Mouse (Mus musculus) adrenal gland, postnatal 4 days (tissue): ENCODE measurements around the gene Sema3b. TPM values are rescaled to one million over a fixed set of nuclear protein-coding genes. Genes with fewer than 3 reads are reported as not detected.
"Not testable (repeated sequence)": the region's sequence is repeated elsewhere in the genome, so short reads cannot be mapped to it uniquely, and the experiment has no call there.

Experiments used
- DNase-seq, 2 experiments: peaks; one replicate each; pipeline ENCODE4 v3.0.0; 2021 to 2022; ENCODE audit warnings: low spot score in 2 of 2, mixed read lengths in 2 of 2
- total RNA-seq, 2 experiments: library from RNA; stranded (reverse); gene quantifications; 2 replicates each; pipeline ENCODE4 v1.2.3; 2021

Gene Sema3b
- total RNA-seq, 2 experiments from 2014 or later: 16.9 to 19.4 TPM

DNA sequence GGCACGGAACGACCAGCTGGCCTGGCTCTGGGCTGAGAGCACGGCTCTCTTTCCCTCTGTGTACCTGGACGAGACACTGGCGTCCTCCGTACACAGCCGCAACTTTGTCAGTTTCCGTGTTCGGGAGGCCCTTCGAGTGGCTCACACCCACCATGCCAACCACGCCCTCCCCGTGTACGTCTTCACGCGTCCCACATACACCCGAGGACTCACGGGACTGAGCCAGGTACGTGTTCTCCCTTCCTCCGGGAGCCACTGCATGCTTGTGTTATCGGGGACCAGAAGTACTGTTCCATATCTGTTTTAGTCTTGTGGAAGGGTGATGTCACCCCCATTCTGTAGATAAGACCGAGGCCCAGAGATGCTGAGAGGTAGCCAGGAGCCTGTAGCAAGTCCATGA lies 38.2 kb downstream of the Sema3b start:
- DNase-seq: no peak

DNA sequence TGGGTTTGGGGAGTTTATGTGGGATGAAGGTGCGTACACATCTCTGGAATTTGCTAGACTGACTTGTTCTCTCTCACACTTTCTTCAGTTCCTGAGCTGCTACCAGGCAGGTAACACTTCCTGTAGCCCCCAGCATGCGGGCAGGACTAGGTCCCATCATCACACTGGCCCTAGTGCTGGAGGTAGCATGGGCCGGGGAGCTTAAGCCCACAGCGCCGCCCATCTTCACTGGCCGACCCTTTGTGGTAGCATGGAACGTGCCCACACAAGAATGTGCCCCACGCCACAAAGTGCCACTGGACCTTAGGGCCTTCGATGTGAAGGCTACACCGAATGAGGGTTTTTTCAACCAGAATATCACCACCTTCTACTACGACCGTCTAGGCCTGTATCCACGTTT lies 39.0 kb downstream of the Sema3b start:
- no peak for DNase-seq

DNA sequence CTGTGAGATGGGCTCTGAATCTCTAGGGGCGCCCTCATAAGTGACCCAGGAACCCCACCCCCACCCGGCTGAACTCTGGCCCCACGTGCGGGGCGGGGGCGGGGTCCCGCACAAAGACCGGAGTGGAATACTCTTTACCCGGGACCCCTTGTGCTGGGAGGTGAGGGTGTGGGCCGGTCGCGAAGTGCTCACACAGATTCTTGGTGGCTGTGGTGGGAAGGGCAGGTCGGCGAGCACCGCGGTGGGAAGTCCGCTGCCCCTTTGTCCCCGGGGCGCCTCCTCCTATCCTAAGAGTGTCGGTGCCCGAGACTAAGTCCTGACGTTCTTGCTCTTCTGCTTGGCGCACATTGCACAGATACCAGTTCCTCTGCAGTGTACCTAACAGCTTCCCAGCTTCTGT lies 39.8 kb downstream of the Sema3b start:
- no peak for DNase-seq

DNA sequence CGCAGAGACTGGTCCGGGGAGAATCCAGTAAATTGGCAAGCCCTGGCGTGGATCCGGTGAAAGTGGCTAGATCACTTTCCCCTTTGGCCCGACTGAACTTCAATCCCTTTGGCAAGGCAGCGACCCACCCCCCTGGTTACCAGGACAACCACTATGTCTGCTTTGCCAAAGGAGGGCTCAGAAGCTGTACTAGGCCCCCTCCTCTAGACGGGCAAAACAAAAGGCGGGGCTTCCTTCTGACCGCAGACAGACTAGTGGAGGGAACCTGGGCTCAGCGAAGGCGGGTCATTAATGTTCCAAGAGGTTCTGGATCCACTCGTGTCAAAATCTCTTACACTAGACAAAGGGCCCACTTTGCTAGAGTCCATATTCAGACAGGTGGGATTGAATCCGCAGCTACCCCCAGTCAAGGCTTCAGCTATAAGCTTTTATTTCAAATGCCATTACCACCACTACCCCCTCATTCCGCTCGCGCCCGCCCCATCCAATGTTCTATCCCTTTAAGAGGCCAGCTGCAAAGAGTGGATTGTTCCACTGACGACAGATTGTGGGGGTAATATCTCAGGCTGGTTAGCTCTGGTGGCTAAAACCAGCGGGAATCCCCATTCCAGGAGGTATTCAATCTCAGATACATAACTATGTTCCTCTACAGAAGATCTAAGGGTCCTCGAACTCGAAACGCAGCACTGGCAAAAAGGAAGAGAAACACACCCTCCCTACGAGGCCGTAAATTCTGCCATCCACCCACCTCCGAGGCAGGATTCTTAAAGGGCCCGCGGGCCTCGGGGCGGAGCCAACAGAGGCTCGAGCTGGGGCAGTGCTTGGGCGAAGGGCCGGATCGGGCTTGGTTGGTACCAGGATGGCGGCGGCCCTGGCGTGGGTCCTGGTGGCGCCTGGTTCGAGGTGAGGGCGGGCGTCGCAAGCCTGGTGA lies 40.4 kb downstream of the Sema3b start:
- DNase-seq: peak in 1 of 2 experiments; percentile 75

DNA sequence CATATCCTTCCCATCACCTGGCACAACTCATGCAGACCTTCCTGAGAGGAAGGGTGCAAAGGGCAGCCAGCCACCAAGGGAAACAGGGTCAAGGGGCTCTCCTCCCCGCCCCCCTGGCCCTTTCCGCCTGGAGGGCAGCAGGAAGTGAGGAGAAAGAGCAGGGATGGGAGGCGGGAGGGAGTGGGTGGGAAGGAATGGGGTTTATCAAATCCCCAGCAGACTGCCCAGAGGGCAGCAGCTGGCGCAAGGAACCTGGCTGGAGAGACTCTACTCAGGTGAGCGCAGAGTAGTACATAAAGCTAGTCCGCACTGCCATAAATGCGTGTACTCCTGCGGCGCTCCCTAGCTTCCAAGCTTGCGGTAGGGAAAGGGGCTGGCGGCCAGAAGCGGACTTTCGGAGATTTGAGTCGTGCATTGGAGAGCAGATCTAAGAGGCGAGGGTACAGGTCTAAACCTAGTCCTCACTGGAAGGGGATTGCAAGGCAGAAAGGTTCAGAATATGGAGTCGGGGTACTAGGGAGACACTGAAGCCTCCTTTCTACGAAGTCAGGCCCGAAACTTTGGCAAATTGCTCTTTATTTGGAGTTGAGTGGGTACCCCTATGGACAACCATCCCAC lies 41.2 kb downstream of the Sema3b start, which contains the start of gene Hyal2:
Gene Hyal2, plus strand, starts transcription at position 244 of the 618 bp plus-strand sequence.
- no peak for DNase-seq

DNA sequence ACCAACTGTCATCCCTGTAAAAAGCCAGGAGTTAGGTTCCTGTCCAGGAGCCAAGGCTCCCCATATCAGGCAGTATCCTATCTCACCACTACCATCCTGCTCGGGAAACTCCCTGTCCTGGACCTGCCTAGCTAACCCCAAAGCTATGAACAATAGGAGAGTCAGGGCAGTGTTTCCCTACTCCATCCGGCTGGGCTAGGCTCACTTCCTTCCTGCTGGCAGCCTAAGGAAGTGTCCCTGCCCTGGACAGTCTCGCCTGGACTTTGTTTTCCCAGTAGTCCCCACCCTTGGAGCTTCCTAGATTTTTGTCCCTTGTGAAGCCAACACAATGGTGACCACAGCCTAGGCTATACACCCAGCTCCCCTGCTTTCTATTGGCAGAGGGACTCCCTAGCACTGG lies 42.2 kb downstream of the Sema3b start:
- DNase-seq: no peak

DNA sequence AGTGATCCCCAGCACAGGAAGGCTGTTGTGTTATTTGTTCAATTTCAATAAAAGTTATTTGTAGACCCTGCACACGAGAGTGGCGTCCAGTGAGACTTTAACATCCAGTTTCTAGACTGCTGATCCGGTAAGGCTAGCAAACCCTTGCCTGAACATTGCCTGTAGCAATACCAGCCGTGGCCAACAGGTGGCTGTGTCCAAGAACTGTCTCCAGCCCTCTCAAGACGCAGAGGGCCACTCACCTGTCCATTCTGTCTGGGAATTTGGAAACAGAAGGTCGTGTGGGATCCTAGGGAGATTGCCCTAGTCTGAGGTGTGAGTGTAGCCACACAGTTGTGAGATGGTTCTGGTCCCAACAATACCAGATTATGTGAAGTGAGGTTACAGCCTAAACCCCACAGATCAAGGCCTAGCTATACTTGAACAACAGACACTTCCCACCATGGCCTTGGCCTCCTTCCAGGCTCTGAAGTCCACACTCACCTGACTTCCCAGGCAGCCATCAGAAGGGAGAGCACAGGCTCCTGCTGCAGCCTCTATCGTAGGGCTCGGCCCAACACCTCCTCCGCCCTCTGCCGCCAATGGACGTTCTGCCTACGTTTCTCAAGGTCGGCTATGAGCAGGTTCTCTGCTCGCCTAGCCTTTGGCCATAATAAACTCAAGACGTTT lies 42.9 kb downstream of the Sema3b start:
- DNase-seq: peak in 1 of 2 experiments; percentile 67

DNA sequence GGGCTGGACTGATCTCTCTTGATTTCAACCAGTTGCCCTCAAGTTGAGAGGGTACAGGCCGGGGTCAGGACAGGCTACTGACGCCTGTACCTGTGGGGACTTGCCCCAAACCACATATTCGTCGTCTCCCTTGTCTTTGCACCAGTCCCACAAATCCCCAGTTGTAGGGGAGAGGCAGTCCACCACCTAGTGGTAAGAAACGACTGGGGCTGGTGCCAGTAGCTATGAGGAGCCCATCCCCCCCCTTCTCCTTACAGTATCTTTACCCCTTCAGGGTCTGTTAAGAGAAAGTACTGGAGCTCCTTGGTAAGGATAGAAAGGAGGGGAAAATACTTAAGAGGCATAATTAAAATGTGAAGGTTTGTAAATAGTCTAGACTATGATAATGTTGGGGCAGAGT lies 43.5 kb downstream of the Sema3b start:
- not testable (repeated sequence) for DNase-seq

DNA sequence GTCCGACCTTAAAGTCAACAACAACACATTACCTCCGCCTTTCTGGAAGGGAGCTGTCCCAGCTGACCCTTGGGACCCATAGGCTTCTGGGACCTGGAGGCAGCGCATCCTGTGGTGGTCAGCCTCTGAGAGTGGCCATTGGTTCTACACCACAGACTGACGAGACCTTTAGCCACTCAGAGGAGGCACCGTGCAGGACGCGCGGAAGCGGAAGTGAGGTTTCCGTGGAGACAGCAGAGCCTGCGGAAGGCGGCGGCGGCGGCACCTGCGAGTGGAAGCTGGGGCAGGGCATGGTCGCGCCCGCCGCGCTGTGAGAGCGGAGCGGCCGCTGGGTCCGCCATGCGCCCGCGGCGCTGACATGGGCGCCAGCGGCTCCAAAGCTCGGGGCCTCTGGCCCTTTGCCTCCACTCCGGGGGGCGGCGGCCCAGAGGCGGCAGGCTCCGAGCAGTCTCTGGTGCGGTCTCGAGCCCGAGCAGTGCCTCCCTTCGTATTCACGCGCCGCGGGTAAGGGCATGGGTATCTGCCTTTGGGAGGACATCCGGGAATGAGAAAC lies 45.9 kb downstream of the Sema3b start, which contains the start of gene Tusc2:
Gene Tusc2, plus strand, starts transcription at position 227 of the 553 bp plus-strand sequence.
- DNase-seq: peak; percentile 65 to 86

DNA sequence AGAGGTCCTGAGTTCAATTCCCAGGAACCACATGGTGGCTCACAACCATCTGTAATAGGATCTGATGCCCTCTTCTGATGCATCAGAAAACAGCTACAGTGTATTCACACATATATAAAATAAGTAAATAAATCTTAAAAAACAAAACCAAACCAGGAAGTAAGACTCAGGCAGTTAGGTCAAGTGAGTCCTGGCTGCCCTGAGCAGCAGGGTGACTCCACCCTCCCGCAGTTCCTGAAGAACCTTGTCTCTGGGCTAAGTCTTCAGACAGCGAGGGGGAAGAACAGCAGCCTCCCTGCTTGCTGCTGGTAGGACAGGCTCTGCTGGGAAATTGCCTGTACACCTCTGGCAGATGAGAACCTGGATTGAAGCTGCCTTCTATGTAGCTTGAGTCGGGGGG lies 52.7 kb downstream of the Sema3b start:
- DNase-seq: no peak

DNA sequence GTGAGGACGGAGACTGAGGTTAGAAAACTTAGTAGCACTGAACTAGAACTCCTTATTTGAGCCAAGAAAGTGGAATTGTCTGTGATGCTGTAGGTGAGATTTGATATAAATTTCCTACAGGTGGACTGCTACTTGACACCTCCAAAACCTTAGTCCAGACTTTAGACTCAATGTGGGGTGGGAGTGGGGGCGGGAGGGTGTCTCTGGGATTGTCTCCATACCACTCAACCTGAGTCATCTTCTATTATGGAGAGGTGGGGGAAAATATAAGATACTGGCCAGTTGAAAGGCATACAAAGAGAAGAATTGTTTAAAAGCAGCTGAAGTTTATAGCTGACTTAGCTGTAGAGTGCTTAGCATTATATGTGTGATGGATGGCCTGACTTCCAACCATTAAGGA lies 53.3 kb downstream of the Sema3b start:
- no peak for DNase-seq

DNA sequence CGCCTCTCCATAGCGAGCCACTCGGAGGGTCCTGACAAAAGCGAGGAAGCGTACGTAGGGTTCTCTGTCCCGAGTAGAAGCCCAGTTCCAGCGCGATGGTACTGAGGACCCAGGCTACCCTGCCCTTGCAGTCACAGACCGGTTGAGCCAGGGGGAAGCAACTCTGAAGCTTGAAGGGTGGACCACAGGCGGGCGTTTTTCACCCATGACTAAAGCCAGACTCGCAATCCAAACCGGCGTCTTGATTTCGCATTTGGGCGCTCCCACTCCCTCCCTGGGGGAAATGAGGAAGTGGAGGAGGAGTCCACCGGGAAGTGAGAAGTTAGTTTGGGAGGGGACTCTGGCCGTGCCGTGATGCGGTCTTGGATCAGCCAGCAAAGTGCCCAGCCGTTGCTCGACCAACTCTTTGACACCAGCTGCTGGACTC lies 54.0 kb downstream of the Sema3b start:
- no peak for DNase-seq

DNA sequence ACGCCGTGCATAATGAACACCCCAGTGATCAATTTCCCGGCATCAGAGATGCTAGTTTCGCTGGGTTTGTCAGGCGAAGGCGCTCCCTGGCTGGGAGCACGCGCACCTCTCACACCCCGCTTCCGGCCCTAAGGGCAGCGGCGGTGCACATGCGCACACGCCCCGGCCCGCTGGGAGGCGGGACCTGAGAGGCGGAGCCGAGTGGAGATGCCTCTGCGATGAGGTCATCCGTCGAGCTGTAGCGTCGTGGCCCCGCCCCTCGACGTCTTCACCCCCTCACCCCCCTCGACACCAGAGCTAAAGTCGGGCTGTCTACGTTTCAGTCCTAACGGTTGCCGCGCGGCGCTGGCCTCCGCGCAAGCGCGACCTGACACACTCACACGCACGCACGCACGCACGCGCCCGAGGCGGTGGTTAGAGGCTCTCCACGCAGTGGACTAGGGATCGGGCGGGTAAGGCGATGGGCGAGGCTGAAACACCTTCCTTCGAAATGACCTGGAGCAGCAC lies 54.7 kb downstream of the Sema3b start:
- peak; percentile 74 to 85 for DNase-seq

DNA sequence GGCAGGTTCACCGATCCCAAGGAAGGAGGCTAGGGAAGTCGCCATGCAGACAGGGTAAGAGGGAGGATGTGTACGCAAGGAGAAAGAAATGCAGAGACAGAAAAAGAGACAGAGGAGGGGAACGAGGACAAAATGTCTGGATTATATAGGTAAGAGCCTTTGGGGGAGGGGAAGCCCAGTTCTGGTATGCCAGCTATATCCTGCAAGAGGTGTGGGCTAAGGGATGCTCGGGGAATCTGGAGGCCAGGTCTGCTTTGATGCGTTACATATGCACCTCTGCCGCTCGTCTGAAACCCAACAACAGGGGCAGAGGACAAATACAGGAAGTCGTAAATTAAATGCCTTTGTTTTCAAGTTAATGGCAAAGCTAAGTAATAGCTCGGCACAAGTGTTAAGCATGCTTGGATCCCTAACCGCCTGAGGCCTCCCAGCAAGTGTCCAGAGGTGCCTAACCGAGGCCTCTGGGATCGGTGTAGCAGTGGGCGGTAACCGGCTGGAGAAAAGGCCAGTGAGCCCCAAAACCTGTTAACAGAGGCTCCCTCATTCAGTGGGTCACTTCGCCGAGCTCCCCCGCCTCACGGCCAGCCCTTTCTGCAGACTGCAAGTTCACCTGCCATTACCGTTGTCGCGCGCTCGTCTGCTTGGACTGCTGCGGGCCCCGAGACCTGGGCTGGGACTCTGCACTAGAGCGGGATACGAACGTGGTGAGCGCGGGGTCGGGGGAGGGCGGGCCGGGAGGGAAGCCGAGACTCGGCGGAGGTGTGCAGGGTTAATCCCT lies 55.3 kb downstream of the Sema3b start:
- DNase-seq: no peak

DNA sequence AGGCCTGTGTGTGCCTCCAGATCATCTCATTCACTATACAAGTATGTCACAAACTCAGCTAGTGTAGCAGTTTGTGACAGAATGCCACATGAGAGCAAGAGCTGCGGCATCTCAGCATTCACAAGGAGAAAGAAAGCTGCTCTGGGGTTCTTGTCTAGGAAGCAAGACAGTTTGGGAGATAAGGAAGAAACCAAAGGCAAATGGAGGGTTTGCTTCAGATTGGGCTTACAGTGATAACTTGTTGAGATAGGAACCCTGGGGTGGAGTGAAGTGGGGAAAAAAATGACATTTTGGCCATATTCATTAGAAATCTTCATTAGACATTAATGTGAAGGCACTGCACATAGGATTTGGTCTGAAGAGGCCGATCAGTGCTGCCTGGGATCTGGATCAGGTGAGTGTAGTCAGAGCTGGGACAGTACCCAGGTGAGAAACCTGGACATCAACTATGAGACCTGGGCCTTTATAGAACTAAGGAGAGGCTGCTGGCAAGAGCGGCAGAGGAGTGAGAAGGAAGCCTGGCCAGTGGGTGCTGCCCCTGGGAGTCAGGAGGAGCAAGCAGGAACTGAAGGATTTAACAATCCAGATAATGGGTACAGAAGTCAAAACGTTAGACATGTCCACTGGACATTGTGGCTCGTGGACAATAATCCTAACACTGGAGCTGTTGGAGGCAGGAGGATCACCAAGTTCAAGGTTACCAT lies 56.2 kb downstream of the Sema3b start:
- DNase-seq: no peak

DNA sequence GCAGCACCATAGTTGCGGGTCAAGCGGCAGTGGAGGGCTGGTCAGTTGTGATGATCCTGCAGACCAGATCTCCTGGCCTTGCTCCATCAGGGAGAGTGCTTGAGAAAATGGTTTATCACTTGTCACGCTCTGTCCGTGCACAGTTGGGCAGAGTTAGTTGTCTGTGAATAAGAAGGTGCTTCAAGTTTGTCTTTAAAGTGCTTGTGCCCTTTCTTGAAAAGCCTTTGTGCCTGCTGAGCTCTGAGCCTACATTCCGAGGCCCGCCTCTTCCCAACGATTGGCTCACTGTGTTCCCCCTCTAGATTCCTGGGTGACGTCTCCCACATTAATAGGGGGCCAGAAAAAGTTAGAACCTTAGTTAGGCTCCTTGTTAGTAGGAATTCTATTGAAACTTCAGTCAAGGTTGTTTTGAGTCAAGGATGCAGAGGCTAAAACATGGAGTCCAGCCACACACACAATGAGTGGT lies 57.1 kb downstream of the Sema3b start:
- DNase-seq: no peak

DNA sequence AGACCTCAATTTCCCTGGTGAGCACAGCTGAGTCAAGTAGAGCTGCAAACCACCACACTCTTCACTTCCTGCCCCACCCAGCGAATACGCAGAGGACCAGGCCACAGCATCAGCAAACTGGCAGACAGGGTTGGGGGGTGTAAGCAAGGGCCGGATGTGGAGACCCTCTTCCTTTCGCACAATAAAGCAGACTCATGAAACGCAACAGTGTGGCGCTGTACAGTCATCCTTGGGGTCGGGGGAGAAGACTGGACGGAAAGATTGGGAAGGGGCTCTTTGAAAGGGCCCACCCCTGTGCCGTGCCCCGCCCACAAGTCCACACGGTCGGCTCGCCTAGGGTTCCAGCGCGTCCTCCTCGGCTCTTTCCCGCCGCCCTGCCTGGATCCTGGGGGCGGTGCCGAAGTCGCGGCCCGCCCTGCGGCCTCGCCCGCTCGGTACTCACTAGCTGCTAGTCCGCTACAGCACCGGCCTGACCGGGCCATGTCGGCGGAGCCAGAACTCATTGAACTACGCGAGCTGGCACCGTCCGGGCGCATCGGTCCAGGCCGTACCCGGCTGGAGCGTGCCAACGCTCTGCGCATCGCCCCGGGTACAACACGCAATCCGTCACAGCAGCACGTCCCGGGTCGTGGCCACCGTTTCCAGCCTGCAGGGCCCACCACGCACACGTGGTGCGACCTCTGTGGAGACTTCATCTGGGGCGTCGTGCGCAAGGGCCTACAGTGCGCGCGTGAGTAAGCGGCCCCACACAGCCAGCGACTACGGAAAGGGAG lies 57.7 kb downstream of the Sema3b start, which contains the start of gene Rassf1:
Gene Rassf1, plus strand, starts transcription at position 439 of the 773 bp plus-strand sequence.
- peak in 1 of 2 experiments; percentile 53 for DNase-seq

DNA sequence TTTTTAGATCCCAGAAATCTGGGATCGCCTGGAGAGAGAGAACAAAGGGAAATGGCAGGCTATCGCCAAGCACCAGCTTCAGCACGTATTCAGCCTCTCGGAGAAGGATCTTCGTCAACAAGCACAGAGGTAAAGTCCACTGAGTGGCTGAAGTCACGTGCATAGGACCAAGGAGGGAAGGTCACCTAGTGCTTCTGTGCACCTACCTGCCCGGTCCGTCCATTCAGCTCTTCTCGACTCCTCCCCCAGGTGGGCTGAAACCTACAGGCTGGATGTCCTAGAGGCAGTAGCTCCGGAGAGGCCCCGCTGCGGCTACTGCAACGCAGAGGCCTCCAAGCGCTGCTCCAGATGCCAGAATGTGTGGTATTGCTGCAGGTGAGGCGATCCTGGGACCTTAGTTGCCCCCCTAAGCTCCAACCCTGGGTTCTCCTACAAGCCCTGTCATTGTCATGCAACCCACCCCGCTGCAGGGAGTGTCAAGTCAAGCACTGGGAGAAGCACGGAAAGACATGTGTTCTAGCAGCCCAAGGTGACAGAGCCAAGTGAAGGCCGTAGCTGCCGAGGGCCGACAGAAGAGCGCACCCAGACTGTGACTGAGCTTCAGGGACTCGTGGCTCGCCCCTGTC lies 58.4 kb downstream of the Sema3b start:
- DNase-seq: no peak
